Comparison of ENCODE assay signal across 38 mouse cellular contexts in genomic region chr7:24598121-24598520, GRCm38 (mm10). TPM values are rescaled to one million over a fixed set of nuclear protein-coding genes. Genes with fewer than 3 reads are reported as not detected.
"Had no signal": no experiment of that assay in that cellular context is flagged by ENCODE, and none has a peak within 500 bp of the region (broad histone marks: within the 10 kb centered on the region; RNA-seq: fewer than 3 reads in every experiment).

No protein-coding gene starts in this region.

- DNase-seq: left cerebral cortex, postnatal 4 days; liver; liver, embryonic 13.5 days; liver, postnatal 0 days; lung, adult 18-20 months; lung, adult 2 months; lung, embryonic 14.5 days; lung, postnatal 10 days; lung, postnatal 14 days; lung, postnatal 36 days; lung, postnatal 4 days; midbrain, embryonic 14.5 days had no signal

- H3K4me3 ChIP-seq: limb, embryonic 10.5 days; limb, embryonic 12.5 days; limb, embryonic 13.5 days; limb, embryonic 15.5 days; liver, embryonic 13.5 days; liver, embryonic 15.5 days; lung, embryonic 15.5 days; megakaryocyte, embryonic 14.5 days; midbrain, embryonic 10.5 days; midbrain, embryonic 12.5 days; midbrain, embryonic 13.5 days; midbrain, embryonic 15.5 days; myocyte; neural tube, embryonic 12.5 days; neural tube, embryonic 13.5 days had no signal

- H3K9me3 ChIP-seq: limb, embryonic 10.5 days; limb, embryonic 12.5 days; limb, embryonic 13.5 days; limb, embryonic 15.5 days; liver, embryonic 13.5 days; liver, embryonic 15.5 days; lung, embryonic 15.5 days; megakaryocyte, embryonic 14.5 days; midbrain, embryonic 10.5 days; midbrain, embryonic 12.5 days; midbrain, embryonic 13.5 days; midbrain, embryonic 15.5 days; neural tube, embryonic 12.5 days; neural tube, embryonic 13.5 days had no signal

- H3K27me3 ChIP-seq: limb, embryonic 15.5 days; liver, embryonic 15.5 days had no signal

- H3K27ac ChIP-seq: limb, embryonic 10.5 days; limb, embryonic 12.5 days; limb, embryonic 13.5 days; limb, embryonic 15.5 days; liver, embryonic 13.5 days; liver, embryonic 14.5 days; liver, embryonic 15.5 days; lung, embryonic 15.5 days; macrophage; midbrain, embryonic 10.5 days; midbrain, embryonic 12.5 days; midbrain, embryonic 13.5 days; midbrain, embryonic 15.5 days; neural tube, embryonic 12.5 days; neural tube, embryonic 13.5 days had no signal

- H3K4me2 ChIP-seq: limb, embryonic 12.5 days; limb, embryonic 13.5 days; limb, embryonic 15.5 days; liver, embryonic 11.5 days; liver, embryonic 13.5 days; liver, embryonic 15.5 days; lung, embryonic 14.5 days; lung, embryonic 15.5 days; midbrain, embryonic 11.5 days; midbrain, embryonic 12.5 days; midbrain, embryonic 13.5 days; midbrain, embryonic 15.5 days; neural tube, embryonic 12.5 days; neural tube, embryonic 13.5 days had no signal

- H3K9ac ChIP-seq: limb, embryonic 12.5 days; limb, embryonic 13.5 days; limb, embryonic 15.5 days; liver, embryonic 13.5 days; liver, embryonic 14.5 days; liver, embryonic 15.5 days; liver, postnatal 0 days; lung, embryonic 14.5 days; lung, embryonic 15.5 days; midbrain, embryonic 12.5 days; midbrain, embryonic 13.5 days; midbrain, embryonic 15.5 days; neural tube, embryonic 12.5 days; neural tube, embryonic 13.5 days had no signal

- ATAC-seq: liver, postnatal 0 days; lung, postnatal 0 days; midbrain, embryonic 13.5 days; midbrain, embryonic 15.5 days; midbrain, embryonic 16.5 days had no signal

- H3K36me3 ChIP-seq: limb, embryonic 10.5 days; limb, embryonic 13.5 days; liver, embryonic 13.5 days; liver, embryonic 15.5 days; lung, embryonic 15.5 days; midbrain, embryonic 10.5 days; midbrain, embryonic 12.5 days; midbrain, embryonic 13.5 days; midbrain, embryonic 15.5 days; neural tube, embryonic 12.5 days; neural tube, embryonic 13.5 days had no signal

RNA-seq across cellular contexts. Expression of gene Zfp575, which starts 10.7 kb away (rescaled TPM):
- total RNA-seq: megakaryocyte-erythroid progenitor cell, adult 5-6 weeks; monocyte, adult 5-6 weeks had no signal

RNA-seq across cellular contexts. Expression of gene Phldb3, which starts 12.4 kb away (rescaled TPM):
- polyA plus RNA-seq: midbrain, embryonic 10.5 days; midbrain, embryonic 11.5 days; midbrain, embryonic 12.5 days; midbrain, embryonic 13.5 days; midbrain, embryonic 14.5 days; midbrain, embryonic 15.5 days; midbrain, embryonic 16.5 days; midbrain, postnatal 0 days; neural tube, embryonic 11.5 days; neural tube, embryonic 12.5 days; neural tube, embryonic 13.5 days had no signal

RNA-seq across cellular contexts. Expression of gene Lypd3, which starts 38.2 kb away (rescaled TPM):
- total RNA-seq: megakaryocyte progenitor cell, adult 5-6 weeks; megakaryocyte, adult 5-6 weeks; megakaryocyte-erythroid progenitor cell, adult 5-6 weeks; monocyte, adult 5-6 weeks had no signal
- polyA plus RNA-seq: liver, embryonic 13.5 days; liver, embryonic 15.5 days; liver, postnatal 0 days; lung, postnatal 0 days; macrophage; midbrain, embryonic 13.5 days; myocyte had no signal
